Mouse (Mus musculus) erythroblast, embryonic 14.5 days (primary cell): Measurements from ENCODE around the gene Cideb.

Experiments
- GATA1 ChIP-seq: IDR thresholded peaks from 2 replicates; pipeline ENCODE4 v1.6.1; 2012; ENCODE audit warnings: low read length, inconsistent platforms, mixed read lengths
- TAL1 ChIP-seq: IDR thresholded peaks from 3 replicates; pipeline ENCODE4 v1.6.1; 2012; ENCODE audit warnings: low read length, inconsistent platforms, mixed read lengths

- no peak for TF ChIP-seq GATA1
- no peak for TF ChIP-seq TAL1
These were observed 7.4 kb upstream of the Cideb start, which contains the start of gene Ltb4r1 for GRCm38 (mm10) chr14:55765696-55766095.
